Mouse (Mus musculus): ENCODE data around the gene Ifrd2.

GRCm38 (mm10) chr9:107553541-107554318 lies 33.7 kb upstream of the Ifrd2 start:
- TF ChIP-seq CTCF (IDR thresholded peaks at IDR 0.05; ENCODE audit: low read depth, low read length) (no peak), GATA1 (IDR thresholded peaks at IDR 0.05; ENCODE audit: borderline replicate concordance, low read length) (no peak)

Measured in G1E (cell line).